Mouse (Mus musculus) spleen, adult 2 months (tissue): ENCODE results near the gene Gm10282.

ENCODE experiments used
- CTCF ChIP-seq: fragments of 200-500 bp; IDR thresholded peaks from 2 replicates; pipeline ENCODE4 v1.5.1; 2011; ENCODE audit warnings: mild to moderate bottlenecking, inconsistent platforms; ENCODE audit not compliant: insufficient read depth, insufficient read length, insufficient replicate concordance; ENCODE audit errors: extremely low read depth
- POLR2A ChIP-seq: fragments of 200-500 bp; IDR thresholded peaks from 2 replicates; pipeline ENCODE4 v1.6.1; 2011; ENCODE audit warnings: low read depth, low read length, inconsistent platforms

GRCm38 (mm10) chr8:72319397-72319796 lies 14.3 kb upstream of the Gm10282 start:
- TF ChIP-seq CTCF (no peak), POLR2A (no peak)
